Mouse (Mus musculus) urinary bladder, adult 18-20 months (tissue): ENCODE results near the gene Jph4.

ENCODE experiments used
- DNase-seq, 2 experiments: peaks; one replicate each; pipeline ENCODE4 v3.0.0; 2022; ENCODE audit warnings: low spot score in 2 of 2, mixed read lengths in 2 of 2

Gene Jph4

GRCm38 (mm10) chr14:55064481-55065370 lies 52.0 kb downstream of the Jph4 start:
- no peak for DNase-seq

GRCm38 (mm10) chr14:55063581-55064381 lies 53.0 kb downstream of the Jph4 start:
- no peak for DNase-seq

DNA sequence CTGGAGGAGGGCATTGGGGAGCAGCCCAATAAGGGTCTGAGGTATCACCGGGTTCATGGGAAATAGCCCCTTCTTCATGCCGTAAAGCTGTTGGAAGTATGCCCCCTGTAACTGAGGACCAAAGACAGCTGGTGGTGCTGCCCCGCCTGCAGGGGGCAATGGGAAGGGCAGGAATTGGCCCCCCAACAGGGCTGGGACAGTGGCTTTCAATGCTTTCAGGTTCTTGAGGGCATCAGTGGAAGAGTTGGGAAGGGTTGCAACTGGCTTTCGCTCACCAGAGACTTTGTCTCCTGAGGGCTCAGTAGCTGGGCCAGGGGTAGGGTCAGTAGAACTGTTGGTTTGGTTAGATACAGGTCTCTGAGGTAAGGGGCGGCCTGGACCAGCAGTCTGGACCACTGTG lies 53.6 kb downstream of the Jph4 start:
- no peak for DNase-seq

DNA sequence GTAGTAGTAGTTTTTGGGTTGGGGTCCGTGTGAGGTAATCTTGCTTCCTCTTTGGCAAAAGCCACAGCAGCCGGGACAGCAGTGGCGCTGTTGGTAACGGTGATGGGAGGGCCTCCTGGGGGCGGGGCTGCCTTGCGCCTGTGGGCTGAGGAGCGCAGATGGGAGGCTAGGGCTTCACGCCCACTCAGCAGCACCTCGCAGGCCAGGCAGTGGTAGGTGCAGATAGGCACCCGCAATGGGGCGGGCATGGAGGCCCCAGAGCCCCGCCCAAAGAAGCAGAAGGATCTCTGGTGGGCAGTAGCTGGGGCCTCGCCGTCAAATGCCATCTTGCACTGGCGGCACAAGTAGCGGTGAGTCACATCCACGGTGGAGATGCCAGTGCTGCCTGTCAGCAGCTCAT lies 54.1 kb downstream of the Jph4 start:
- no peak for DNase-seq

- DNase-seq, result no peak
These were observed 54.9 kb downstream of the Jph4 start for GRCm38 (mm10) chr14:55061845-55062244.

DNA sequence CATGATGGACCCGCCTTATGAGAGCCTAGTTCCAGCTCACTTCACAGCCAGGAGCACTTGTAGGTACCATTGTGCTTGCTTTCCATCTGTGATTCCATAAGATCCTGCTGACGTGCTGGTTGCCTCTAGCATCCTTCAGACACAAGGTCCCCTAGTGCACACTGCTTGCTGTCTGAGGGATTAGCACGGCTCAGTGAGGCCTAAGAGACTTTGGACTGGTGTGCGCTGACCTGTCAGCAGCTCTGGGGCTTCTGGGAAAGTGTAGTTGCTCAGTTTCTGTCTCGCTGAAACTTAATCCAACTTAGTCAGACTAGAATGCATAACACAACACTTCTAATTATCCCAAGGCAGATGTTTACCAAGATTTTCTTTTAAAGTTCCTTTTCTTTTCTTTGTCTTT lies 56.8 kb downstream of the Jph4 start:
- DNase-seq, result no peak

- no peak for DNase-seq
These were observed 57.7 kb downstream of the Jph4 start for GRCm38 (mm10) chr14:55059009-55059408.
